Mouse (Mus musculus) layer of hippocampus, adult 2 months (tissue): Measurements from ENCODE around the gene Rabac1. TPM values are rescaled to one million over a fixed set of nuclear protein-coding genes. Genes with fewer than 3 reads are reported as not detected.

Experiments
- DNase-seq, 2 experiments: peaks; one replicate each; pipeline ENCODE4 v3.0.0; 2022; ENCODE audit warnings: low spot score in 2 of 2
- H3K27ac ChIP-seq: fragments of 200-600 bp; 2 replicates; pipeline ENCODE4 v1.8.1; 2022
- H3K4me3 ChIP-seq: fragments of 200-600 bp; 2 replicates; pipeline ENCODE4 v1.8.1; 2022; ENCODE audit warnings: mild to moderate bottlenecking
- CTCF ChIP-seq: fragments of 200-600 bp; conservative IDR thresholded peaks from 2 replicates; pipeline ENCODE4 v1.8.1; 2022; ENCODE audit warnings: antibody characterized with exemption, mild to moderate bottlenecking, moderate library complexity
- microRNA-seq, 2 experiments: library from miRNA; unstranded; fragments of <30 nt; microRNA quantifications; one replicate each; pipeline ENCODE4 v1.2.0; 2021
- total RNA-seq, 2 experiments: library from RNA; stranded (reverse); gene quantifications; 2 replicates each; pipeline ENCODE4 v1.2.3; 2021

Gene Rabac1
- total RNA-seq, 2 experiments from 2014 or later, result 275 to 315 TPM

DNA sequence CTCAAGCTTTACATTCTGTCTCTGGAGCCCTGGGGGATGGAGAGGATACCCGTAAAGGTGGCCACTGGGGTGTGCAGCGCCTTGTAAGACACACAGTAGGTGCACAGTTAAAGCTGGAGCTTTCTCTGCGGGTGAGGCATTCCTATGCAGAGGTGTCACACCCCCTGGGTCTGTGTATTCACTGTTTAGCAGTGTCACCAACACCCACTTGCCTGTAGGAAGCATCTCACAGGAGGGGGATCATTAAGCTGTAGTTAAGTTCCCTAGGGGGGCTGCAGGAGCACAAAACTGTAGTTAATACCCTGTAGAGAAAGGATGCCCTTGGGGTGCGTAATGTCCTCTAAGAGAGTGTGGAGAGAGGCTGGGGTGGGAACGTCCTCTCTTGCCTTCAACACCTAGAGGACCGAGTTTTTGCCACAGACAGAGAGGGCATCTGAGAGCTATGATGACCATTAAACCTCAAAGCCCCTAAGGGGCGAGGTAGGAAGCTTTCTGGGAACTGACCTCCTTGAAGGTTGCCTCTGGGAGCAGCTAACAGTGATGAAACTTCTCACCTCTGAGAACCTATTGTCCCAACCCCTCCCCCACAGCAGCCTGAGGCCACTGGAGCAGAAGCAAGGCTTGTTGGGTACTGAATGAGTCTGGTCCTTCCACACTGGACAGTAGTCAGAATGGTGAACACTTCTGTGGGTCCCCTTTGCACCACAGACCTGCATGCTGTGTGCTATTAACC lies 25.1 kb downstream of the Rabac1 start:
- no peak overlapping the region for H3K27ac ChIP-seq
- TF ChIP-seq CTCF, result no peak
- no peak for DNase-seq
- no peak overlapping the region for H3K4me3 ChIP-seq

DNA sequence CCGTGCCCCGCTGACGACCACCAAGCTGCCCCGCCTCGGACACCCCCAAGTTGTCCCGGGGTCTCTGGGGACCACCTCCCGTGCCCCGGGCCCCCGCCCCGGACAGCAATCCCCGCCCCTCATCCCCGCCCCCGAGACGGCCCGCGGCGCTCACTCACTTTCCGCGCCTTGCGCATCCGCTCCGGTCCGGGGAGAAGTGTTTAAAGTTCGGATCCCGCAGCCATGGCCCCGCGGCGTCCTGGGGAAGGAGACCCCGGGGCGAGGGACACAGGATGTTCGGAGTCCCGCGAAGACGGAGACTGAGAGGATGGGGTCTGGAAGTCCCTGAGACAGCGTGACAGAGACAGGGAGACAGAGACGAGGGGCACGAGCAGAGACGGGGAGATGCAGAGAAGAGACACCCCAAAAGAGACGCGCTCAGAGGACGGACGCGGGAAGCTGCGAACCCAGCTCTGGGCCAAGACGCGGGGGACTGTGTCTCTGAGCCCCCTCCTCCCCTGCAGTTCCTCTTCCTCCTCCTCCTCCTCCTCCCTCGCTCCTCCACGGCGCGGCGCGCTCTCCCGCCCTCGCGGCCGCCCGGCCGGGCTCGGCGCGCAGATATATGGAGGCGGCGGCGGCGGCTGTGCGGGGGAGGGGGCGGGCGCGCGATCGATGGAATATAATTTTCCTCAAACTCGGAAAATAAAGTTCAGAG lies 28.1 kb downstream of the Rabac1 start, which contains the start of gene Gm4881:
Gene Gm4881, minus strand, starts transcription at position 238 of the 694 bp plus-strand sequence.
- Histone ChIP-seq H3K27ac (no peak within 1 kb of the TSS), H3K4me3 (peak within 1 kb of the TSS; percentile 17; the same call in 1 of the 2 replicates)
- no peak for TF ChIP-seq CTCF
- DNase-seq, result no peak

DNA sequence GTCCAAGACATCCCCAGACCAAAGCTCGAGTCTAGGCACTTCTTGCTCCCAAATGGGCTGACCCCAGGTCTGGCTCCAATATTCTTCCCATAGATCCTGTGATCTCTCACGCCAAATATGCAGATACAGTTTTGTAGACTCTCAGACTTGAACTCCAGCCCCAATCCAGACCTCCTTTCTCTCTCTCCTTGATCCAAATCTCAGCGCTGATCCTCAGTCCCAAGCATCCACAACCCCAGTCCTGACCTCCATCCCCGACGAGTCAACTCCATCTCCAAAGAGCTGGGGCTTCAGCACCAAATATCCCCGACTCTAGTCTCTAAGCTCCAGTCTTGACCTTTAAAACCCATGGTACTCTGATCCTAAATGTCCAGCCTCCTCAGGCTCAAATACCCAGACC lies 28.9 kb downstream of the Rabac1 start:
- Histone ChIP-seq H3K4me3 (no peak overlapping the region), H3K27ac (no peak overlapping the region)
- TF ChIP-seq CTCF, result no peak
- no peak for DNase-seq

DNA sequence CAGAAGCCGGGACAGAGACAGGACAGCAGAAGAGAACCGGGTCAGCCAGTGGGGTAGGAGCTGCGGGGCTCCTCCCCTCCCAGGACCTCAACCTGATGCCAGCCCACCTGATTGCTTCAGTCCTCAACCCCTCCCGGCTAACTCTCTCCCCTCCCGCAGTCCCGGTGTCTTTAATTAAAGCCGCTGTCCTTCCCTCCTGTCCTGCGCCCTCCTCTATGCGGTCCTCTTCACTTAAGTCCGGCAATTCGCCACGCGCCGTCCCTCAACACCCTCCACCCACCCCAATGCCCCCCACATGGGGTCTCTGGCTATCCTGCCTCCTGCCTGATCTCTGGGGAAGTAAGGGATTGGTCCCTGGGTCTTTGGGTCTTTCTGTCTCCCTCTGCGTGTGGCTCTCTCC lies 40.9 kb downstream of the Rabac1 start:
- H3K4me3 ChIP-seq, result no peak overlapping the region
- TF ChIP-seq CTCF, result no peak
- DNase-seq, result no peak
- no peak overlapping the region for H3K27ac ChIP-seq

DNA sequence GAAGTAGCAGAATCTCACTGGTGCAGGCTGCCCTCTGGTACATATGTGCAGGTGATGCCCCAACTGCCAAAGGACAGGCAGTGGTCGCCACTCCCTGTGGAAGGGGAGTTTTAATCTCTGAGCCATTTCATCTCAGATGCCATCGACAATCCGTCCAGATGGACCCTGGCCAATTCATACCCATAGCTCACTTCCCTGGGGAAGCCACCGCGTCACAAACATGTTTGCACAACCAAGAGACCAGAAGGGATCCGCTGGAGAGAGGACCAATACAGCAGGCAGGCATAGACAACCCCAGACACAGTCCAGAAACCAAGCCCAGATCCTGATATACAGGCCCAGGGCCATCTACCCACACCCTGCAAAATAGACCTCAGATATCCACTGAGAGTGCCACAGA lies 42.1 kb downstream of the Rabac1 start:
- DNase-seq, result no peak
- Histone ChIP-seq H3K27ac (no peak overlapping the region), H3K4me3 (no peak overlapping the region)
- no peak for TF ChIP-seq CTCF

Small RNA genes within 50 kb of the gene (microRNA-seq; reads per million reads assigned to microRNA genes)
- gene Mir7046 (6.6 to 7.3 reads per million in 2 experiments), gene Mir7047 (55.0 to 68.1 reads per million in 2 experiments)

Other genes with a start within 250 kb of the Rabac1 start
- gene Gm4763, start 245.8 kb downstream of the Rabac1 start, total RNA-seq, result not detected
- under 1 TPM in 1 of 2 experiments, not detected in 1; 0.41 TPM for gene Cd177, start 212.4 kb downstream of the Rabac1 start, total RNA-seq
- not detected for gene Ceacam10, start 195.5 kb downstream of the Rabac1 start, total RNA-seq
- gene Gm9844, start 110.5 kb downstream of the Rabac1 start, total RNA-seq, result 1 to 10 TPM in 1 of 2 experiments, not detected in 1; 1.6 TPM
- gene Lypd4, start 102.8 kb downstream of the Rabac1 start, total RNA-seq, result not detected
- not detected for gene Dmrtc2, start 102.7 kb downstream of the Rabac1 start, total RNA-seq
- 100 to 1,000 TPM; 501 to 525 TPM for gene Rps19, start 88.4 kb downstream of the Rabac1 start, total RNA-seq
- gene Cd79a, start 75.4 kb downstream of the Rabac1 start, total RNA-seq, result not detected
- gene Arhgef1, start 69.8 kb downstream of the Rabac1 start, total RNA-seq, result 10 to 100 TPM; 88.3 to 100.0 TPM
- not detected for gene Gm4881, start 28.3 kb downstream of the Rabac1 start, total RNA-seq
- gene Atp1a3, start 33.2 kb upstream of the Rabac1 start, total RNA-seq, result 1,000 to 10,000 TPM; 2,443 to 2,563 TPM
- 100 to 1,000 TPM; 247 to 248 TPM for gene Grik5, start 99.6 kb upstream of the Rabac1 start, total RNA-seq
- gene Zfp574, start 99.8 kb upstream of the Rabac1 start, total RNA-seq, result 10 to 100 TPM; 29.3 to 30.3 TPM
- 1 to 10 TPM; 8.2 to 8.5 TPM for gene Pou2f2, start 207.0 kb upstream of the Rabac1 start, total RNA-seq
- gene Dedd2, start 247.9 kb upstream of the Rabac1 start, total RNA-seq, result 10 to 100 TPM; 23.7 to 24.1 TPM
- 10 to 100 TPM; 10.5 to 12.7 TPM for gene Zfp526, start 248.7 kb upstream of the Rabac1 start, total RNA-seq